Mouse (Mus musculus) hindbrain, embryonic 16.5 days (tissue): ENCODE results near the gene Crybg3. TPM values are rescaled to one million over a fixed set of nuclear protein-coding genes. Genes with fewer than 3 reads are reported as not detected.

Experiments used
- ATAC-seq: fragments of 200-750 bp; cut with Nextera tagmentation; 2 replicates; pipeline ENCODE4 v1.8.0; 2017; ENCODE audit warnings: moderate TSS enrichment, moderate library complexity
- H3K27ac ChIP-seq: fragments of 300-500 bp; sonication (generic); 2 replicates; pipeline ENCODE4 v1.5.1; 2014; ENCODE audit warnings: low read depth, mild to moderate bottlenecking, control low read depth, low read length, moderate library complexity
- H3K27me3 ChIP-seq: fragments of 300-500 bp; sonication (generic); replicated peaks from 2 replicates; pipeline ENCODE4 v1.6.1; 2014; ENCODE audit warnings: low read length; ENCODE audit not compliant: control insufficient read depth, insufficient read depth
- H3K36me3 ChIP-seq: fragments of 300-500 bp; sonication (generic); 2 replicates; pipeline ENCODE4 v1.6.1; 2014; ENCODE audit warnings: mild to moderate bottlenecking, low read length, moderate library complexity, mixed read lengths; ENCODE audit not compliant: control insufficient read depth, insufficient read depth
- H3K4me1 ChIP-seq: fragments of 300-500 bp; sonication (generic); 2 replicates; pipeline ENCODE4 v1.6.1; 2014; ENCODE audit warnings: low read depth, low read length; ENCODE audit not compliant: control insufficient read depth, insufficient read depth
- H3K4me2 ChIP-seq: fragments of 300-500 bp; sonication (generic); 2 replicates; pipeline ENCODE4 v1.6.1; 2014; ENCODE audit warnings: mild to moderate bottlenecking, low read length, control low read depth, moderate library complexity
- H3K4me3 ChIP-seq: fragments of 300-500 bp; sonication (generic); 2 replicates; pipeline ENCODE4 v1.5.1; 2014; ENCODE audit warnings: mild to moderate bottlenecking, low read length, control low read depth, moderate library complexity
- H3K9ac ChIP-seq: fragments of 300-500 bp; sonication (generic); 2 replicates; pipeline ENCODE4 v1.6.1; 2014; ENCODE audit warnings: low read depth, mild to moderate bottlenecking, control low read depth, low read length, moderate library complexity
- H3K9me3 ChIP-seq: fragments of 300-500 bp; sonication (generic); 2 replicates; pipeline ENCODE4 v1.6.1; 2014; ENCODE audit warnings: mild to moderate bottlenecking, low read length, moderate library complexity; ENCODE audit not compliant: control insufficient read depth
- WGBS: fragments of 180-500 bp; shearing (Covaris S2); extraction: QIAGEN DNeasy Blood & Tissue Kit; methylation state at CpG from one replicate; pipeline ENCODE4 v1.1.7; 2014; 5-methylcytosine and 5-hydroxymethylcytosine counted together
- polyA plus RNA-seq: library from polyadenylated mRNA; unstranded; fragments of >200 nt; fragmentation: Nextera tagmentation; extraction: Ambion mirVana; gene quantifications from 2 replicates; pipeline ENCODE4 v1.2.1, GENCODE M21; 2015

Crybg3 gene
- 2.0 and 3.0 TPM in 2 replicates for polyA plus RNA-seq

- no peaks in the 10 kb centered on the region for H3K36me3 ChIP-seq
- ATAC-seq, result peak; percentile 88
- H3K9me3 ChIP-seq, result no peaks in the 10 kb centered on the region
- under 1% methylated on average over 57 of the region's 90 CpGs for WGBS
- peak within 1 kb of the TSS; percentile 82 for H3K9ac ChIP-seq
- H3K27ac ChIP-seq, result peak within 1 kb of the TSS; percentile 73
- H3K4me3 ChIP-seq, result peak within 1 kb of the TSS; percentile 79
- H3K4me2 ChIP-seq, result peak within 1 kb of the TSS; percentile 72
- H3K27me3 ChIP-seq, result no peaks in the 10 kb centered on the region
- peaks cover 3% of the 10 kb centered on the region; the same call in 1 of the 2 replicates for H3K4me1 ChIP-seq
Measured at GRCm38 (mm10) chr16:59600311-59601251, at the start of gene Crybg3. Gene Crybg3 (minus strand): TSS chr16:59600979.

GRCm38 (mm10) chr16:59643766-59644165 is 43.0 kb upstream of the Crybg3 start:
- no peaks in the 10 kb centered on the region for H3K27me3 ChIP-seq
- no peak overlapping the region for H3K4me3 ChIP-seq
- no peak overlapping the region for H3K9ac ChIP-seq
- ATAC-seq, result no peak
- no peaks in the 10 kb centered on the region for H3K36me3 ChIP-seq
- WGBS, result 51% methylated on average over 2 of the region's 2 CpGs
- H3K4me1 ChIP-seq, result no peaks in the 10 kb centered on the region
- no peak overlapping the region for H3K4me2 ChIP-seq
- no peak overlapping the region for H3K27ac ChIP-seq
- H3K9me3 ChIP-seq, result no peaks in the 10 kb centered on the region

DNA sequence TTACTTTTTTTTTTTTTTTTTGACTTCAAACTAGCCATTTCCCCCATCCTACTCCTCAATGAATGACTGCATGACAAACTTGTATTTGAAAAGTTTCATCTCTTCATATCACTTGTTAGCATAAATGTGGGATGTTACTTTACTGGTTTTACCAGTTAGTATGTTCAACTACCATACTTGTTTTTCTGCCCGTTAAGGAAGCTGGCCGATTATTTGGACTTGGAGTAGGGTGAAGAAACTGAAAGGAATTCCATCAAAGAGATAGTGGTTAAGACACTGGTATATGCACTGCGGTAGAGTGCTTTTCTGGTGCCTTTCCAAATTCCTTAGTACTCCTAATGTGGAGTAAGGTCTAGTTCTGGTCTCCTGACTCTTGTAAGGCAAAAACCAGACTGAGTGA is 39.2 kb upstream of the Crybg3 start:
- Histone ChIP-seq H3K9me3 (no peaks in the 10 kb centered on the region), H3K27ac (no peak overlapping the region; the same call in 1 of the 2 replicates), H3K9ac (no peak overlapping the region), H3K27me3 (no peaks in the 10 kb centered on the region), H3K4me3 (no peak overlapping the region; the same call in 1 of the 2 replicates), H3K4me2 (no peak overlapping the region; the same call in 1 of the 2 replicates), H3K36me3 (no peaks in the 10 kb centered on the region), H3K4me1 (peaks cover 7% of the 10 kb centered on the region)
- WGBS, result 92% methylated on average over 3 of the region's 3 CpGs
- no peak for ATAC-seq

DNA sequence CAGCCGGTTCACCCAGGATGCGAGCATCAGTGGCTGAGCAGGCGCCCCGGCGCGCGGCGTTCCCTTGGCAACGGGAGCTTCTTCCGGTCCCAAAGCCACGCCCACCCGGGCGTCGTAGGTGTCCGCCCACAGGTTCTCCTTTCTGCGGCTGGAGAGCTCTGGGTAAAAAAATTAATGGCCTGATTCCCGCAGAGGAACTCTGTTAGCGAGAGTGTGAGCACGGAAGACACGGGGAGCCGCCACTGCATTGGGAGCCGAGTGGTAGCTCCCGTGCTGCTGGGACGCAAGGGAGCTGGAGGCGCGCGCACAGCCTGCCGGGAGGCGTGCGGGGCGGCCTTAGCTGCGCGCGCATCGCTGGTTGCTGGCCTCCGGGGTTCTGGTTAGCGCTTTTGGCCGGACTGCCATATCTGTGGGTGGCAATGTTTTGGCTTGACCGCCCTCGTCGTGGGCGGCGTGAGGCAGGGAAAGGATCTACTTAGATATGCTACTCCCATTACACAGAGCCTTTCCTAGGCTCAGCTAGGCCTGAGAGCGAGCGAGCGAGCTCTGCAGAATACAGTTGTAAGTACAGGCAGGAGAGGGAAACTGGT is 38.4 kb upstream of the Crybg3 start, which contains the start of gene Arl6:
Gene Arl6 (minus strand): TSS at position 290 of the 590 bp plus-strand sequence.
- Histone ChIP-seq H3K9me3 (no peaks in the 10 kb centered on the region), H3K27ac (peak within 1 kb of the TSS; percentile 98), H3K36me3 (no peaks in the 10 kb centered on the region), H3K4me1 (peaks cover 7% of the 10 kb centered on the region), H3K9ac (peak within 1 kb of the TSS; percentile 85), H3K27me3 (no peaks in the 10 kb centered on the region), H3K4me3 (peak within 1 kb of the TSS; percentile 62), H3K4me2 (peak within 1 kb of the TSS; percentile 65)
- ATAC-seq, result peak; percentile 98
- WGBS, result under 1% methylated on average over 44 of the region's 46 CpGs

- Histone ChIP-seq H3K4me2 (no peak overlapping the region), H3K4me3 (no peak overlapping the region), H3K9me3 (no peaks in the 10 kb centered on the region), H3K27me3 (no peaks in the 10 kb centered on the region), H3K27ac (no peak overlapping the region), H3K4me1 (peaks cover 7% of the 10 kb centered on the region), H3K36me3 (peaks cover 7% of the 10 kb centered on the region; the same call in 1 of the 2 replicates), H3K9ac (no peak overlapping the region)
- 82% methylated on average over 2 of the region's 2 CpGs for WGBS
- ATAC-seq, result no peak
Measured at GRCm38 (mm10) chr16:59634598-59634997, 33.8 kb upstream of the Crybg3 start.

GRCm38 (mm10) chr16:59621554-59621953 is 20.8 kb upstream of the Crybg3 start:
- ATAC-seq, result no peak
- WGBS, result 95% methylated on average over 2 of the region's 2 CpGs

GRCm38 (mm10) chr16:59617167-59617566 is 16.4 kb upstream of the Crybg3 start:
- WGBS, result 40% methylated on average over 3 of the region's 3 CpGs
- Histone ChIP-seq H3K4me3 (no peak overlapping the region), H3K9ac (no peak overlapping the region), H3K9me3 (no peaks in the 10 kb centered on the region), H3K27ac (no peak overlapping the region), H3K4me2 (no peak overlapping the region), H3K27me3 (no peaks in the 10 kb centered on the region), H3K4me1 (no peaks in the 10 kb centered on the region), H3K36me3 (no peaks in the 10 kb centered on the region)
- peak; percentile 82 for ATAC-seq

More at GRCm38 (mm10) chr16:59621554-59621953, 20.8 kb upstream of the Crybg3 start:
- no peak overlapping the region for H3K4me2 ChIP-seq
- no peak overlapping the region for H3K4me3 ChIP-seq
- no peaks in the 10 kb centered on the region for H3K27me3 ChIP-seq
- H3K27ac ChIP-seq, result no peak overlapping the region
- no peaks in the 10 kb centered on the region for H3K4me1 ChIP-seq
- H3K36me3 ChIP-seq, result no peaks in the 10 kb centered on the region
- H3K9me3 ChIP-seq, result no peaks in the 10 kb centered on the region
- H3K9ac ChIP-seq, result no peak overlapping the region

GRCm38 (mm10) chr16:59615675-59616074 is 14.9 kb upstream of the Crybg3 start:
- no peak for ATAC-seq
- Histone ChIP-seq H3K27me3 (no peaks in the 10 kb centered on the region), H3K27ac (no peak overlapping the region), H3K4me3 (no peak overlapping the region), H3K9ac (no peak overlapping the region), H3K9me3 (no peaks in the 10 kb centered on the region), H3K4me1 (no peaks in the 10 kb centered on the region), H3K4me2 (no peak overlapping the region), H3K36me3 (no peaks in the 10 kb centered on the region)
- WGBS, result 72% methylated on average over 3 of the region's 3 CpGs

DNA sequence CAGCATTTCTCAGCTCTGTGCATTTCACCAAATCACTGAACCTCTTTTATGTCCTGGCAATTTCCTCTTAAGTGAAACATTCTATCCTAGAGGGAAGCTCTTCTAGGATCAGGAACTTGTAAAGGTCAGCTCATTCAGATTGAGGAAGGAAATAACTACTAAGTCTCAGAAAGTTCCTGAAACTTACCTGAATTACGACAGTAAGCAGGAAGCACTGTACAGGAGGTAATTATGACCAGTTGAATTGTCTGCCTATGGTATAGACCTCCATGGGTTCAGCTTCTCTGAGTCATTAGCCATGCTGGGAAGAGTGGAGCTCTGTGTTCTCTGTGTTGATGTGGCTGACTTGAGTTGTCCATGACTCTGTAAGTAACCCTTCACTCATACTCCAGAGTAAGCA is 10.0 kb upstream of the Crybg3 start:
- Histone ChIP-seq H3K27ac (no peak overlapping the region), H3K27me3 (no peaks in the 10 kb centered on the region), H3K4me2 (no peak overlapping the region), H3K4me3 (no peak overlapping the region), H3K36me3 (no peaks in the 10 kb centered on the region), H3K4me1 (no peaks in the 10 kb centered on the region), H3K9me3 (no peaks in the 10 kb centered on the region), H3K9ac (no peak overlapping the region)
- ATAC-seq, result no peak
- 88% methylated on average over 1 of the region's 1 CpGs for WGBS
